Comparison of ENCODE assay signal across 16 mouse cellular contexts in the genomic region with DNA sequence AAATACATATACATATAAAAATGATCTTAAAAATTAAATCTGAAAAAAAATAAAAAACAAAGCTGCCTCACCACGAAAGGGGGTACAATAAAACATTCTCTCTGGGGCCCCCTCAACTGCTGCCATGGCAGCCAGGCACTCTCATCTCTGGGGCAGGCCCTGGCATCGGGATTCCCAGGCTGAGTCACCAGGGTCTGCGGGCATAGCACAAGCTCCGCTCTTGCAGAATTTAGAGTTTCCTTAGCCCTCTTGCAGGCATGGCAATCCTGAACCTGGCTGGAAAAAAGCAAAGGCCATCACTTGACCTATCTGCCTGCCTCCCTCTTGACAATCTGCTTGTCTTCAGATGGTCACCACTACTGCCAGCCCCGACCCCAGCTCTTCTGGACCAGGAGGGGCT. TPM values are rescaled to one million over a fixed set of nuclear protein-coding genes. Genes with fewer than 3 reads are reported as not detected.
DNase-seq lines count a peak whose midpoint lies in the region; ATAC-seq and TF ChIP-seq lines count a peak whose summit lies in the region.
"Had no signal": no experiment of that assay in that cellular context is flagged by ENCODE, and none has a peak within 500 bp of the region (broad histone marks: within the 10 kb centered on the region; RNA-seq: fewer than 3 reads in every experiment).

No protein-coding gene starts in this region.

- no peak for DNase-seq in heart, postnatal 25 days (ENCODE audit: low spot score)
- DNase-seq in lung, embryonic 14.5 days: no peak
- DNase-seq in lung, postnatal 4 days: no peak
- DNase-seq in adrenal gland, postnatal 36 days: peak; percentile 69 to 72
- DNase-seq in right cerebral cortex, adult 18-20 months: no peak
- DNase-seq in cerebellum, postnatal 10 days: no peak

- intact Hi-C loops in heart, postnatal 25 days (cut with DNase I): loop anchor here (5.0 kb wide), 1 partner anchor 56 kb away; no protein-coding TSS in a partner anchor

- no peaks in the 10 kb centered on the region for H3K36me3 ChIP-seq in heart, embryonic 14.5 days (ENCODE audit: control insufficient read depth, insufficient read depth, low read length)
- no peaks in the 10 kb centered on the region for H3K36me3 ChIP-seq in lung, embryonic 14.5 days (ENCODE audit: insufficient read depth)
- H3K36me3 ChIP-seq in small intestine, adult 2 months (ENCODE audit: control insufficient read depth, insufficient read depth, low read length): no peaks in the 10 kb centered on the region
- H3K36me3 ChIP-seq: forebrain, embryonic 12.5 days; midbrain, embryonic 13.5 days; neural tube, embryonic 13.5 days had no signal

- no peaks in the 10 kb centered on the region for H3K9me3 ChIP-seq in heart, embryonic 14.5 days (ENCODE audit: control insufficient read depth, low read length)
- H3K9me3 ChIP-seq in lung, embryonic 14.5 days (ENCODE audit: low read depth, low read length): no peaks in the 10 kb centered on the region
- H3K9me3 ChIP-seq: forebrain, embryonic 12.5 days; midbrain, embryonic 13.5 days; neural tube, embryonic 13.5 days had no signal

- TF ChIP-seq POLR2A in small intestine, adult 2 months (IDR thresholded peaks at IDR 0.05; ENCODE audit: low read depth, low read length): no peak

- TF ChIP-seq CTCF in lung, embryonic 14.5 days (IDR thresholded peaks at IDR 0.05; ENCODE audit: low read depth): no peak
- no peak for TF ChIP-seq CTCF in small intestine, adult 2 months (IDR thresholded peaks at IDR 0.05; ENCODE audit: extremely low read depth, insufficient read length, insufficient replicate concordance, low read depth, low read length)

- H3K9ac ChIP-seq in heart, embryonic 14.5 days (ENCODE audit: low read length): peak overlapping the region; percentile 21; the same call in 1 of the 2 replicates
- H3K9ac ChIP-seq in lung, embryonic 14.5 days: no peak overlapping the region
- H3K9ac ChIP-seq: forebrain, embryonic 12.5 days; midbrain, embryonic 13.5 days; neural tube, embryonic 13.5 days had no signal

- no peak overlapping the region for H3K4me3 ChIP-seq in heart, embryonic 14.5 days (ENCODE audit: control insufficient read depth in 1 of 2, insufficient read depth in 1 of 2, low read depth in 1 of 2, low read length in 2 of 2)
- H3K4me3 ChIP-seq in lung, embryonic 14.5 days (ENCODE audit: low read depth, low read length): no peak overlapping the region
- no peak overlapping the region for H3K4me3 ChIP-seq in small intestine, adult 2 months (ENCODE audit: low read depth, low read length)
- H3K4me3 ChIP-seq: forebrain, embryonic 12.5 days; midbrain, embryonic 13.5 days; neural tube, embryonic 13.5 days had no signal

- no peaks in the 10 kb centered on the region for H3K27me3 ChIP-seq in heart, embryonic 14.5 days (ENCODE audit: control insufficient read depth, insufficient read depth, low read length)
- no peaks in the 10 kb centered on the region for H3K27me3 ChIP-seq in lung, embryonic 14.5 days (ENCODE audit: insufficient read depth, low read length)
- H3K27me3 ChIP-seq in small intestine, adult 2 months (ENCODE audit: control insufficient read depth, insufficient read depth, low read length): no peaks in the 10 kb centered on the region

- no peak overlapping the region for H3K4me2 ChIP-seq in heart, embryonic 14.5 days (ENCODE audit: low read length)
- H3K4me2 ChIP-seq in lung, embryonic 14.5 days: no peak overlapping the region
- H3K4me2 ChIP-seq: forebrain, embryonic 12.5 days; midbrain, embryonic 13.5 days; neural tube, embryonic 13.5 days had no signal

- 65% methylated on average over 5 of the region's 5 CpGs for WGBS in heart, embryonic 14.5 days
- 62% methylated on average over 5 of the region's 5 CpGs for WGBS in lung, embryonic 14.5 days
- WGBS in small intestine, adult 2 months: 79% methylated on average over 5 of the region's 5 CpGs

- peaks cover 49 to 57% of the 10 kb centered on the region in 2 experiments for H3K4me1 ChIP-seq in heart, embryonic 14.5 days (ENCODE audit: control insufficient read depth in 2 of 2, insufficient read depth in 2 of 2, low read length in 2 of 2)
- peaks cover 45% of the 10 kb centered on the region for H3K4me1 ChIP-seq in lung, embryonic 14.5 days (ENCODE audit: insufficient read depth)
- peaks cover 63% of the 10 kb centered on the region for H3K4me1 ChIP-seq in small intestine, adult 2 months (ENCODE audit: control insufficient read depth, insufficient read depth, insufficient read length, low read length)

- ATAC-seq in heart, embryonic 14.5 days (ENCODE audit: insufficient number of reproducible peaks, insufficient read depth, low FRiP score, low read depth): no peak
- ATAC-seq in lung, embryonic 14.5 days (ENCODE audit: insufficient read depth): no peak
- ATAC-seq: midbrain, embryonic 13.5 days had no signal

- H3K27ac ChIP-seq in heart, embryonic 14.5 days (replicated peaks in 1 of 2; ENCODE audit: control insufficient read depth in 1 of 2, insufficient read depth in 1 of 2, low read depth in 2 of 2, low read length in 2 of 2): peak overlapping the region; percentile 93 to 97
- H3K27ac ChIP-seq in lung, embryonic 14.5 days (ENCODE audit: low read depth): peak overlapping the region; percentile 97
- peak overlapping the region; percentile 99 for H3K27ac ChIP-seq in small intestine, adult 2 months (ENCODE audit: insufficient read depth, low read depth, low read length)
- H3K27ac ChIP-seq: forebrain, embryonic 12.5 days; midbrain, embryonic 13.5 days had no signal

RNA-seq across cellular contexts. Expression of gene Irf1, which starts 8.5 kb away (rescaled TPM):
- 9.3 and 10.8 TPM in 2 replicates for polyA plus RNA-seq in heart, embryonic 14.5 days (2014; fragmentation: Nextera tagmentation; extraction: Ambion mirVana)
- total RNA-seq in heart, postnatal 25 days (2021): 10 to 100 TPM; 13.7 to 21.1 TPM
- 17.3 and 17.9 TPM in 2 replicates for polyA plus RNA-seq in lung, embryonic 14.5 days (2014; fragmentation: Nextera tagmentation; extraction: Ambion mirVana)
- 10 to 100 TPM; 24.3 to 26.0 TPM for total RNA-seq in adrenal gland, postnatal 36 days (2021)
- polyA plus RNA-seq in small intestine, adult 2 months (2012; rRNA removed): 93.3 and 233 TPM in 2 replicates

RNA-seq across cellular contexts. Expression of gene Gm17334, which starts 11.7 kb away (rescaled TPM):
- polyA plus RNA-seq in heart, embryonic 14.5 days (2014; fragmentation: Nextera tagmentation; extraction: Ambion mirVana): not detected in 2 replicates
- under 1 TPM in 1 of 2 experiments, not detected in 1; 0.31 TPM for total RNA-seq in heart, postnatal 25 days (2021)
- 0.22 and 0.28 TPM in 2 replicates for polyA plus RNA-seq in lung, embryonic 14.5 days (2014; fragmentation: Nextera tagmentation; extraction: Ambion mirVana)
- 1 to 10 TPM in 1 of 2 experiments, not detected in 1; 1.1 TPM for total RNA-seq in adrenal gland, postnatal 36 days (2021)
- polyA plus RNA-seq in small intestine, adult 2 months (2012; rRNA removed): 0.25 and 1.6 TPM in 2 replicates
- polyA plus RNA-seq: forebrain, embryonic 12.5 days; kidney, embryonic 14.5 days; midbrain, embryonic 13.5 days; neural tube, embryonic 13.5 days had no signal

RNA-seq across cellular contexts. Expression of gene Il5, which starts 40.7 kb away (rescaled TPM):
- not detected in 2 replicates for polyA plus RNA-seq in heart, embryonic 14.5 days (2014; fragmentation: Nextera tagmentation; extraction: Ambion mirVana)
- not detected for total RNA-seq in heart, postnatal 25 days (2021)
- polyA plus RNA-seq in lung, embryonic 14.5 days (2014; fragmentation: Nextera tagmentation; extraction: Ambion mirVana): not detected in 2 replicates
- total RNA-seq in adrenal gland, postnatal 36 days (2021): not detected
- not detected in 2 replicates for polyA plus RNA-seq in small intestine, adult 2 months (2012; rRNA removed)
- total RNA-seq: ES-E14; gastrocnemius, postnatal 36 days; left cerebral cortex, adult 18-20 months had no signal
- polyA plus RNA-seq: forebrain, embryonic 12.5 days; kidney, embryonic 14.5 days; liver, embryonic 16.5 days; midbrain, embryonic 13.5 days; neural tube, embryonic 13.5 days had no signal

RNA-seq across cellular contexts. Expression of gene Rad50, which starts 54.2 kb away (rescaled TPM):
- polyA plus RNA-seq in heart, embryonic 14.5 days (2014; fragmentation: Nextera tagmentation; extraction: Ambion mirVana): 18.2 and 19.7 TPM in 2 replicates
- total RNA-seq in heart, postnatal 25 days (2021): 1 to 10 TPM; 6.3 to 6.7 TPM
- 29.3 and 32.3 TPM in 2 replicates for polyA plus RNA-seq in lung, embryonic 14.5 days (2014; fragmentation: Nextera tagmentation; extraction: Ambion mirVana)
- 10 to 100 TPM; 12.1 to 17.1 TPM for total RNA-seq in adrenal gland, postnatal 36 days (2021)
- polyA plus RNA-seq in small intestine, adult 2 months (2012; rRNA removed): 0.98 and 2.7 TPM in 2 replicates

Comparison
In these comparisons a context has a peak if more than half of its experiments do, and no peak if none do; other contexts are left out.
1. DNase-seq: peak in adrenal gland, postnatal 36 days (2 of 2); none in heart, postnatal 25 days (single experiment), lung, embryonic 14.5 days (single experiment), lung, postnatal 4 days (0 of 2), right cerebral cortex, adult 18-20 months (single experiment) and cerebellum, postnatal 10 days (0 of 2).
2. Peak in every context shown above with its lines, with median percentiles within 50 percentile points of each other: H3K27ac ChIP-seq.